Comparison of ENCODE assay signal across 9 mouse cellular contexts in genomic region chr10:80321014-80321669, GRCm38 (mm10). TPM values are rescaled to one million over a fixed set of nuclear protein-coding genes. Genes with fewer than 3 reads are reported as not detected.
A peak's percentile ranks its signal among the peaks of the same experiment; 100 is the strongest.
DNase-seq lines count a peak whose midpoint lies in the region; ATAC-seq and TF ChIP-seq lines count a peak whose summit lies in the region.
"Had no signal": no experiment of that assay in that cellular context is flagged by ENCODE, and none has a peak within 500 bp of the region (broad histone marks: within the 10 kb centered on the region; RNA-seq: fewer than 3 reads in every experiment).

No protein-coding gene starts in this region.

- peaks cover 87% of the 10 kb centered on the region for H3K4me1 ChIP-seq in megakaryocyte, embryonic 14.5 days
- peaks cover 68% of the 10 kb centered on the region for H3K4me1 ChIP-seq in embryonic facial prominence, embryonic 10.5 days
- peaks cover 20 to 25% of the 10 kb centered on the region in 2 experiments for H3K4me1 ChIP-seq in liver, embryonic 14.5 days (replicated peaks; ENCODE audit: control insufficient read depth in 2 of 2, insufficient read depth in 2 of 2, low read length in 1 of 2)

- H3K4me2 ChIP-seq in liver, embryonic 14.5 days (ENCODE audit: low read depth): peak overlapping the region; percentile 70

- TF ChIP-seq EP300 in liver, embryonic 14.5 days (IDR thresholded peaks at IDR 0.05; ENCODE audit: low read depth): no peak

- DNase-seq in cerebellum, adult 8-10 months: peak; percentile 38
- DNase-seq in cerebellum, adult 9-10 months: no peak
- no peak for DNase-seq in embryonic facial prominence, embryonic 10.5 days (ENCODE audit: low spot score)
- no peak for DNase-seq in liver, embryonic 14.5 days (ENCODE audit: low read depth in 3 of 3, low spot score in 3 of 3)
- no peak for DNase-seq in urinary bladder, adult 2 months (ENCODE audit: low spot score)
- DNase-seq in ovary, postnatal 10 days (ENCODE audit: low spot score): no peak

- H3K36me3 ChIP-seq in megakaryocyte, embryonic 14.5 days (replicated peaks; ENCODE audit: low read length): peaks cover 34% of the 10 kb centered on the region
- H3K36me3 ChIP-seq in embryonic facial prominence, embryonic 10.5 days (replicated peaks): peaks cover 27% of the 10 kb centered on the region
- H3K36me3 ChIP-seq in liver, embryonic 14.5 days (replicated peaks; ENCODE audit: control insufficient read depth, insufficient read depth, low read depth): peaks cover 7% of the 10 kb centered on the region; the same call in 1 of the 2 replicates

- peak overlapping the region; percentile 100 for H3K4me3 ChIP-seq in megakaryocyte, embryonic 14.5 days (replicated peaks)
- peak overlapping the region; percentile 97; the same call in 1 of the 2 replicates for H3K4me3 ChIP-seq in embryonic facial prominence, embryonic 10.5 days
- H3K4me3 ChIP-seq in liver, embryonic 14.5 days (ENCODE audit: insufficient read depth in 1 of 2, low read depth in 2 of 2, low read length in 2 of 2): no peak overlapping the region

- WGBS in embryonic facial prominence, embryonic 10.5 days: 77% methylated on average over 6 of the region's 6 CpGs
- 48% methylated on average over 6 of the region's 6 CpGs for WGBS in liver, embryonic 14.5 days (ENCODE audit: insufficient replicate concordance)

- no peak for TF ChIP-seq CTCF in liver, embryonic 14.5 days (IDR thresholded peaks at IDR 0.05; ENCODE audit: low read depth)

- peaks cover 1% of the 10 kb centered on the region for H3K27me3 ChIP-seq in megakaryocyte, embryonic 14.5 days (replicated peaks)
- peaks cover 62% of the 10 kb centered on the region for H3K27me3 ChIP-seq in embryonic facial prominence, embryonic 10.5 days (replicated peaks; ENCODE audit: low read depth, poor library complexity, severe bottlenecking)
- H3K27me3 ChIP-seq in liver, embryonic 14.5 days (ENCODE audit: control insufficient read depth, insufficient read depth, low read length): peaks cover 1% of the 10 kb centered on the region
- H3K27me3 ChIP-seq: forebrain, embryonic 15.5 days had no signal

- no peak for ATAC-seq in megakaryocyte, adult 5-6 weeks (ENCODE audit: poor library complexity, severe bottlenecking)
- no peak for ATAC-seq in liver, embryonic 14.5 days (ENCODE audit: insufficient read depth)

- H3K27ac ChIP-seq in embryonic facial prominence, embryonic 10.5 days (replicated peaks): 0 out of 2 replicates have a peak overlapping the region, but pooled peaks have one; percentile 54
- H3K27ac ChIP-seq in liver, embryonic 14.5 days: peak overlapping the region; percentile 11

- H3K9ac ChIP-seq in liver, embryonic 14.5 days (replicated peaks): no peak overlapping the region

- no peaks in the 10 kb centered on the region for H3K9me3 ChIP-seq in megakaryocyte, embryonic 14.5 days
- H3K9me3 ChIP-seq in embryonic facial prominence, embryonic 10.5 days: no peaks in the 10 kb centered on the region
- H3K9me3 ChIP-seq in liver, embryonic 14.5 days (ENCODE audit: control insufficient read depth, low read length): no peaks in the 10 kb centered on the region
- H3K9me3 ChIP-seq: forebrain, embryonic 15.5 days had no signal

RNA-seq across cellular contexts. Expression of gene 2310011J03Rik, which starts 0.8 kb away (rescaled TPM):
- 62.0 and 88.2 TPM in 2 replicates for polyA plus RNA-seq in megakaryocyte, embryonic 14.5 days (2012; ENCODE audit: insufficient read depth, low replicate concordance)
- 25.6 and 27.4 TPM in 2 replicates for total RNA-seq in megakaryocyte, adult 5-6 weeks (2015)
- total RNA-seq in megakaryocyte, adult 5-6 weeks (2017): 13.8 and 17.8 TPM in 2 replicates
- polyA plus RNA-seq in embryonic facial prominence, embryonic 10.5 days (2016; fragmentation: Nextera tagmentation; extraction: Ambion mirVana): 53.7 and 56.2 TPM in 2 replicates
- 24.3 and 24.7 TPM in 2 replicates for polyA plus RNA-seq in liver, embryonic 14.5 days (2012; rRNA removed)
- polyA plus RNA-seq in liver, embryonic 14.5 days (2014; fragmentation: Nextera tagmentation; extraction: Ambion mirVana): 29.4 and 29.5 TPM in 2 replicates
- 41.8 and 45.6 TPM in 2 replicates for polyA plus RNA-seq in urinary bladder, adult 2 months (2012; rRNA removed)

RNA-seq across cellular contexts. Expression of gene Pcsk4, which starts 8.2 kb away (rescaled TPM):
- polyA plus RNA-seq in megakaryocyte, embryonic 14.5 days (2012; ENCODE audit: insufficient read depth, low replicate concordance): 15.1 and 26.0 TPM in 2 replicates
- total RNA-seq in megakaryocyte, adult 5-6 weeks (2015): 0.32 and 0.83 TPM in 2 replicates
- not detected in 2 replicates for total RNA-seq in megakaryocyte, adult 5-6 weeks (2017)
- 5.0 and 5.5 TPM in 2 replicates for polyA plus RNA-seq in embryonic facial prominence, embryonic 10.5 days (2016; fragmentation: Nextera tagmentation; extraction: Ambion mirVana)
- polyA plus RNA-seq in liver, embryonic 14.5 days (2012; rRNA removed): 6.6 and 7.2 TPM in 2 replicates
- polyA plus RNA-seq in liver, embryonic 14.5 days (2014; fragmentation: Nextera tagmentation; extraction: Ambion mirVana): 3.1 and 3.2 TPM in 2 replicates
- polyA plus RNA-seq in urinary bladder, adult 2 months (2012; rRNA removed): 9.5 and 9.9 TPM in 2 replicates

RNA-seq across cellular contexts. Expression of gene Reep6, which starts 8.6 kb away (rescaled TPM):
- polyA plus RNA-seq in megakaryocyte, embryonic 14.5 days (2012; ENCODE audit: insufficient read depth, low replicate concordance): 19.0 and 21.1 TPM in 2 replicates
- total RNA-seq in megakaryocyte, adult 5-6 weeks (2015): 0.16 and 0.96 TPM in 2 replicates
- total RNA-seq in megakaryocyte, adult 5-6 weeks (2017): 0.37 TPM in 1 of 2 replicates, not detected in the other
- 6.6 TPM in 2 replicates for polyA plus RNA-seq in embryonic facial prominence, embryonic 10.5 days (2016; fragmentation: Nextera tagmentation; extraction: Ambion mirVana)
- polyA plus RNA-seq in liver, embryonic 14.5 days (2012; rRNA removed): 23.6 and 29.2 TPM in 2 replicates
- polyA plus RNA-seq in liver, embryonic 14.5 days (2014; fragmentation: Nextera tagmentation; extraction: Ambion mirVana): 55.3 and 59.5 TPM in 2 replicates
- polyA plus RNA-seq in urinary bladder, adult 2 months (2012; rRNA removed): 7.7 and 18.0 TPM in 2 replicates

RNA-seq across cellular contexts. Expression of gene Apc2, which starts 25.4 kb away (rescaled TPM):
- polyA plus RNA-seq in megakaryocyte, embryonic 14.5 days (2012; ENCODE audit: insufficient read depth, low replicate concordance): 0.92 and 4.5 TPM in 2 replicates
- not detected in 2 replicates for total RNA-seq in megakaryocyte, adult 5-6 weeks (2015)
- total RNA-seq in megakaryocyte, adult 5-6 weeks (2017): not detected in 2 replicates
- 11.8 and 12.6 TPM in 2 replicates for polyA plus RNA-seq in embryonic facial prominence, embryonic 10.5 days (2016; fragmentation: Nextera tagmentation; extraction: Ambion mirVana)
- polyA plus RNA-seq in liver, embryonic 14.5 days (2012; rRNA removed): 0.04 and 0.16 TPM in 2 replicates
- 0.04 TPM in 1 of 2 replicates, not detected in the other for polyA plus RNA-seq in liver, embryonic 14.5 days (2014; fragmentation: Nextera tagmentation; extraction: Ambion mirVana)
- 0.76 and 1.4 TPM in 2 replicates for polyA plus RNA-seq in urinary bladder, adult 2 months (2012; rRNA removed)

RNA-seq across cellular contexts. Expression of gene Adamtsl5, which starts 27.1 kb away (rescaled TPM):
- polyA plus RNA-seq in megakaryocyte, embryonic 14.5 days (2012; ENCODE audit: insufficient read depth, low replicate concordance): 27.2 and 34.8 TPM in 2 replicates
- total RNA-seq in megakaryocyte, adult 5-6 weeks (2015): 0.07 TPM in 1 of 2 replicates, not detected in the other
- total RNA-seq in megakaryocyte, adult 5-6 weeks (2017): not detected in 2 replicates
- polyA plus RNA-seq in embryonic facial prominence, embryonic 10.5 days (2016; fragmentation: Nextera tagmentation; extraction: Ambion mirVana): 0.65 and 0.88 TPM in 2 replicates
- 1.9 and 2.1 TPM in 2 replicates for polyA plus RNA-seq in liver, embryonic 14.5 days (2012; rRNA removed)
- 1.3 TPM in 2 replicates for polyA plus RNA-seq in liver, embryonic 14.5 days (2014; fragmentation: Nextera tagmentation; extraction: Ambion mirVana)
- 57.9 and 65.7 TPM in 2 replicates for polyA plus RNA-seq in urinary bladder, adult 2 months (2012; rRNA removed)

Comparison
In these comparisons a context has a peak if more than half of its experiments do, and no peak if none do; other contexts are left out.
1. H3K4me3 ChIP-seq: peak in megakaryocyte, embryonic 14.5 days (single experiment) and embryonic facial prominence, embryonic 10.5 days (single experiment); none in liver, embryonic 14.5 days (0 of 2).